Mouse (Mus musculus): ENCODE data around the gene Chd1l.

DNA sequence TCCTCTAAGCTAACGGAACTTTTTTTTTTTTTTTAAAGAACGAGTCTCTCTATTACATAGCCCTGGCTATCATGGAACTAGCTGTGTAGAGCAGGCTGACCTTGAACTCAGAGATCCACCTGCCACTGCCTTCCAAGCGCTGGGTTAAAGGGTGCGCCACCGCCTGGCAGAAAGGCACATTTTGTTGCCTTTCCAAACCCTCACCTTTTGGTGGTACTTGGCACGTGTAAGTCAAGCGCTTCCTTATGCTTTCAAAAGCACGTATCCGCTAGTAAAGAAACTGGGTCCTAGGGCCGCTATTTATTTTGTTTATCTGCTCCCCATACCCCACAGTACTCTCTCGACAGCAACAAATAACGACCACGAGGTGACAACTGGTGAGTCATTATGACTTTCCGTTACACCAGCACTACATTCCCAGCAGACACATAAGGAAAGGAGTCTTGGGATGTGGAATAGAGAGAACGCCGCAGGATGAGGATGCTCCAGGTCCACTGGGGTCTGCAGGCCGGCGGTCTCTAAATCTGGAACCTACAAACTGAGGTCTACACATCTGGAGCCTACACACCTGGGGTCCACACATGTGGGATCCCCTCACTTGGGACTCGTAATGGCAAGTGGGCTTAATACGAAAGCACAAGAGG, 680 bp downstream of the Chd1l start:
- TF ChIP-seq CTCF (IDR thresholded peaks at IDR 0.05; ENCODE audit: control insufficient read depth, insufficient read depth, low read length), result peak; percentile 74
- no peak for TF ChIP-seq POLR2A (IDR thresholded peaks at IDR 0.05; ENCODE audit: borderline replicate concordance, control insufficient read depth, low read depth, low read length)
